Mouse (Mus musculus) neural tube, embryonic 11.5 days (tissue): ENCODE data around the gene Setdb2. TPM values are rescaled to one million over a fixed set of nuclear protein-coding genes. Genes with fewer than 3 reads are reported as not detected.
"Not testable (repeated sequence)": the region's sequence is repeated elsewhere in the genome, so short reads cannot be mapped to it uniquely, and the experiment has no call there.

ENCODE experiments used
- ATAC-seq: fragments of 200-750 bp; cut with Nextera tagmentation; 2 replicates; pipeline ENCODE4 v1.8.0; 2017; ENCODE audit warnings: moderate number of reproducible peaks, mild to moderate bottlenecking, moderate TSS enrichment, moderate library complexity; ENCODE audit not compliant: insufficient read depth, low FRiP score, low TSS enrichment
- DNase-seq: peaks from one replicate; pipeline ENCODE4 v3.0.0-alpha.2; 2015; ENCODE audit warnings: low spot score
- H3K27ac ChIP-seq: fragments of 300-500 bp; sonication (generic); 2 replicates; pipeline ENCODE4 v1.5.1; 2014; ENCODE audit warnings: low read depth, mild to moderate bottlenecking, low read length
- H3K27me3 ChIP-seq: fragments of 300-500 bp; sonication (generic); 2 replicates; pipeline ENCODE4 v1.6.1; 2014; ENCODE audit warnings: mild to moderate bottlenecking, low read length, mixed read lengths; ENCODE audit not compliant: control insufficient read depth, insufficient read depth
- H3K36me3 ChIP-seq: fragments of 300-500 bp; sonication (generic); 2 replicates; pipeline ENCODE4 v1.6.1; 2014; ENCODE audit warnings: mild to moderate bottlenecking, low read length, moderate library complexity, mixed read lengths; ENCODE audit not compliant: control insufficient read depth, insufficient read depth
- H3K4me1 ChIP-seq: fragments of 300-500 bp; sonication (generic); 2 replicates; pipeline ENCODE4 v1.6.1; 2014; ENCODE audit warnings: low read length, mixed read lengths; ENCODE audit not compliant: control insufficient read depth, insufficient read depth
- H3K4me2 ChIP-seq: fragments of 300-500 bp; sonication (generic); 2 replicates; pipeline ENCODE4 v1.6.1; 2014; ENCODE audit warnings: low read depth, mild to moderate bottlenecking, moderate library complexity
- H3K4me3 ChIP-seq: fragments of 300-500 bp; sonication (generic); 2 replicates; pipeline ENCODE4 v1.5.1; 2014; ENCODE audit warnings: low read depth, low read length
- H3K9ac ChIP-seq: fragments of 300-500 bp; sonication (generic); 2 replicates; pipeline ENCODE4 v1.6.1; 2014; ENCODE audit warnings: mild to moderate bottlenecking, low read length
- H3K9me3 ChIP-seq: fragments of 300-500 bp; sonication (generic); 2 replicates; pipeline ENCODE4 v1.6.1; 2016; ENCODE audit warnings: low read length; ENCODE audit not compliant: control insufficient read depth
- WGBS: fragments of 180-500 bp; shearing (Covaris S2); extraction: QIAGEN DNeasy Blood & Tissue Kit; methylation state at CpG from one replicate; pipeline ENCODE4 v1.1.7; 2014; 5-methylcytosine and 5-hydroxymethylcytosine counted together
- polyA plus RNA-seq: library from polyadenylated mRNA; unstranded; fragments of >200 nt; fragmentation: Nextera tagmentation; extraction: Ambion mirVana; gene quantifications from 2 replicates; pipeline ENCODE4 v1.2.1, GENCODE M21; 2014

Gene Setdb2
- polyA plus RNA-seq, 1 experiment from 2014 or later = 12.9 TPM

DNA sequence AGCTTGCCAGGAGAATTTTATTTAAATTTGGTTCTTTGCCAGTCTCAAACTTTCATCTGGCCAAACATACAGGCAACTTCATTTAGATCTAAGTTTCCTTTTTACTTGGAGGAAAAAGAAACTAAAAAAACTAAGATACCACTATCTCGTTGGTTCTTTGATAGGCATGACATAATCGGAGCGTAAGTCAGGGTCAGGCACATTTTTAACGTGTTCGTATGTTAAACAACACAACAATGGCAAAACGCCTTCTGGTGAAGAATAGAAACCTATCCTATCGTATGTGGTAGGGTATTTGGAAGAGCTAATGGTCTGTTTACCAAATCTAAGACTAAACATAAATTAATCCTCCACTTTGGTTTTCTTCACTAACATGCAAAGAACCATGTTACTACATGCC, 645 bp downstream of the Setdb2 start:
- no peaks in the 10 kb centered on the region for H3K36me3 ChIP-seq
- peak overlapping the region; percentile 54 for H3K4me2 ChIP-seq
- DNase-seq (no peak), ATAC-seq (no peak)
- peaks cover 2% of the 10 kb centered on the region; the same call in 1 of the 2 replicates for H3K4me1 ChIP-seq
- H3K27ac ChIP-seq = no peak overlapping the region
- H3K27me3 ChIP-seq = no peaks in the 10 kb centered on the region
- peak overlapping the region; percentile 65 for H3K4me3 ChIP-seq
- no peaks in the 10 kb centered on the region for H3K9me3 ChIP-seq
- H3K9ac ChIP-seq = peak overlapping the region; percentile 70
- 23% methylated on average over 7 of the region's 7 CpGs for WGBS

DNA sequence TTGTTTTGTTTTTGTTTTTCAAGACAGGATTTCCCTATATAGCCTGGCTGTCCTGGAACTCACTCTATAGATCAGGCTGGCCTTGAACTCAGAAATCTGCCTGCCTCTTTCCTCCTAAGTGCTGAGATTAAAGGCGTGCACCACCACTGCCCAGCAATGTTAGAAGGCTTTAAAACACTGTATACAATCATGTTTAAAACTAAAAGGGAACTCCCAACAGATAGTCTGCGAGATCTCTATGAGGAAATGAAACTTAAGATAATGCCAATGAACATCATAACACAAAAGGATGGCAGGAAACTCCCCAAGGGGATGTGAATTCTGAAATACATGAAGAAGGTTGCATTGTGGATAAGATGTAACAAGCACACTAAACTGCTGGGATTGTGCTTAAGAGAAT, 2.2 kb downstream of the Setdb2 start:
- H3K4me1 ChIP-seq = peaks cover 2% of the 10 kb centered on the region; the same call in 1 of the 2 replicates
- ATAC-seq (no peak), DNase-seq (no peak)
- H3K36me3 ChIP-seq = no peaks in the 10 kb centered on the region
- H3K9ac ChIP-seq = no peak overlapping the region
- no peak overlapping the region for H3K4me2 ChIP-seq
- no peak overlapping the region for H3K27ac ChIP-seq
- no peak overlapping the region for H3K4me3 ChIP-seq
- H3K9me3 ChIP-seq = no peaks in the 10 kb centered on the region
- WGBS = 90% methylated on average over 2 of the region's 2 CpGs
- no peaks in the 10 kb centered on the region for H3K27me3 ChIP-seq

DNA sequence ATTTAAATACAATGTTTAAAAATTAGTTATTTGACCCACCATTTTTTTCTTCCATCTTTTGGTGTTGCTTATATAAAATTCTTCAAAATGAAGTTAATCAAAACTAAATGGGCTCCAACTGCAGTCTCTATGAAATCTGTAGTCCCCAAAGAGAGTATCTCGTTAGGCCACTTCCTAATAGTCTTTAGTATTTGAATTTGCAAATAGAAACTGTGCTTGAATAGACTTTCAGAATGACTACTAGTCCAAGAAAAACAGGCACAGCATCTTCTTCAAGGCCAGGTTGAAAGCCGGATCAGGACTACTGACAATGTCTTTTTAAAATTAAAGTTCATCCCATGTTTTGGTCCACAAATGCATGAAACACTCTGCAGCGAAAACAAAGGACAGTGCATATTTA, 3.3 kb downstream of the Setdb2 start:
- Histone ChIP-seq H3K36me3 (no peaks in the 10 kb centered on the region), H3K4me3 (no peak overlapping the region), H3K4me1 (peaks cover 2% of the 10 kb centered on the region; the same call in 1 of the 2 replicates), H3K27ac (no peak overlapping the region), H3K9ac (no peak overlapping the region), H3K4me2 (no peak overlapping the region), H3K9me3 (no peaks in the 10 kb centered on the region), H3K27me3 (no peaks in the 10 kb centered on the region)
- DNase-seq (no peak), ATAC-seq (no peak)
- 89% methylated on average over 3 of the region's 3 CpGs for WGBS

DNA sequence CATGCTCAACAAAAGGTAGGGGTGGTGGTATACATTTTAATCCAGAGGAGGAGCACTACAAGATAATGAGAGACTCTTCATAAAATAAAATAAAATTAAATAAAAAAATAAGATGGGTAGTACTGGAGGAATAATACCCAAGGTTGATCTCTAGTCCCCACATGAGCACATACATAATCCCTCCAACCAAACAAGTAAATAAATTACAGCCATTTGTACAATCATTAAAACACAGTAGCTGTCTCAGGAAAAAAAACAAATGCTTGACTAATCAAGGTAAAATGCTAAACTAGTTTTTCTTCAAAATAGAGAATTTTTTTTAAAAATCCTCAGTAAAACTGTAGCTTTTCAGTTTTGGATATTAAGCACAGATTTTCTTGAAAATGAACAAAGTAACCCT, 5.5 kb downstream of the Setdb2 start:
- Histone ChIP-seq H3K4me3 (no peak overlapping the region), H3K9me3 (no peaks in the 10 kb centered on the region), H3K27ac (no peak overlapping the region), H3K4me1 (peaks cover 2% of the 10 kb centered on the region; the same call in 1 of the 2 replicates), H3K27me3 (no peaks in the 10 kb centered on the region), H3K9ac (no peak overlapping the region), H3K36me3 (no peaks in the 10 kb centered on the region), H3K4me2 (no peak overlapping the region)
- DNase-seq = no peak
- ATAC-seq = no peak

DNA sequence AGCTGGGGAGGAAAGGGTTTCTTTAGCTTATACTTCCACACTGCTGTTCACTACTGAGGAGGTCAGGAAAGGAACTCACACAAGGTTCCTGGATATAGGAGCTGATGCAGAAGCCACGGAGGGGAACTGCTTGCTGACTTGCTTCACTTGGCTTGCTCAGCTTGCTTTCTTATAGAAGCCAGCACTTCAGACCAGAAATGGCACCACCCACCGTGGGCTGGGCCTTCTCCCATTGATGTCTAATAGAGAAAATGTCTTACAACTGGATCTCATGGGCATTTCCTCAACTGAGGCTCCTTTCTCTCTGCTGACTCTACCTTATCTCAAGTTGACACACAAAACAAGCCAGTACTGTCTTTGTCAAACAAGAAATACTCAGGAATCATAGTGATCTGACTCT, 6.8 kb downstream of the Setdb2 start:
- no peaks in the 10 kb centered on the region for H3K36me3 ChIP-seq
- no peak overlapping the region for H3K4me2 ChIP-seq
- 75% methylated on average over 2 of the region's 2 CpGs for WGBS
- no peaks in the 10 kb centered on the region for H3K9me3 ChIP-seq
- ATAC-seq (no peak), DNase-seq (no peak)
- no peak overlapping the region for H3K9ac ChIP-seq
- no peak overlapping the region for H3K27ac ChIP-seq
- no peaks in the 10 kb centered on the region for H3K4me1 ChIP-seq
- H3K27me3 ChIP-seq = no peaks in the 10 kb centered on the region
- H3K4me3 ChIP-seq = no peak overlapping the region

DNA sequence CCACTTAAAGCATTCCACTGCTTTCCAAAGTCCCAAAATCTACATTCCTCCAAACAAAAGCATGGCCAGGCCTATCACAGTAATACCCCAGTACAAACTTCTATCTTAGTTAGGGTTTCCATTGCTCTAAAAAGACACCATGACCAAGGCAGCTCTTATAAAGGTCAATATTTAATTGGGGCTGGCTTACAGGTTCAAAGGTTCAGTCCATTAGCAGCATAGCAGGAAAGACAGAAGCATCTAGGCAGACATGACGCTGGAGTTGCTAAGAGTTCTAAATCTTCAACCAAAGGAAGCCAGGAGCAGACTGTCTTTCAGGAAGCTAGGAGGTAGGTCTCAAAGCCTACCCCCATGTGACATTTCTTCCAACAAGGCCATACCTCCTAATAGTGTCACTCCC, 10.1 kb downstream of the Setdb2 start:
- no peak overlapping the region for H3K4me2 ChIP-seq
- no peaks in the 10 kb centered on the region for H3K36me3 ChIP-seq
- H3K9ac ChIP-seq = no peak overlapping the region
- H3K9me3 ChIP-seq = no peaks in the 10 kb centered on the region
- H3K4me3 ChIP-seq = no peak overlapping the region
- no peaks in the 10 kb centered on the region for H3K27me3 ChIP-seq
- WGBS = 88% methylated on average over 1 of the region's 1 CpGs
- ATAC-seq = no peak
- no peak for DNase-seq
- no peaks in the 10 kb centered on the region for H3K4me1 ChIP-seq
- H3K27ac ChIP-seq = no peak overlapping the region

DNA sequence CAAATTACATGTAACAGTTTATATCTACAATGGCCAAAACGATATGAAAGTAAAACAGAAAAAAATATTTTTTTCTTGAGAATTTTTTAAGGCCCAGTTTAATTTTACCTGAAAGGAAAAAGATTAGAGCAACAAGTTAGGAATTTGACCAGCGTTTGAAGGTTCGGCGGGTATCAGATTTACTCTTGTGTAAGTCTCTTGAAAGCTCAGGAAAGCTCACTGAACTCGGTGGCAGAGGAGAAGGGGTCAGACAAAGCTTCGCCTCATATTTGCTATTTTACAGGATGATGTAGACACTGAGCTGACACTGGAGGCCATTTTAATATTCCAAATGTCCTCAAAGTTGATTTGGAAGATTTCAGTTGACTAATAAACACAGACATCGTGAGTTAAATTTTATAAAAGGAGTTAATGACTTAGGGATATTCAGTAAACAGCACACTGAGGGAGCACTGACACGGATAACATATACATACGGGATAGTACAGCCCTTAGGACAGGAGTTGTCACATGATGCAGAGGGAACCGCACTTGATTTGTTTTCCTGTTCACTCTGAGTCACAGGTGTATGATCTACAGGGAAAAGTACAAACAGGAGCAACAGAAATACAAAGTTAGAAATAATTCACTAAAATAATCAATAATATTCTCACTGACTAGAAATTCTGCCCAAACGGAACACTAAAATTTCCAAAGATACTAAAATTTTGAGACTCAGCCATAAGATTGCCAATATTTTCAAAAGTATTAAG, 17.6 kb downstream of the Setdb2 start:
- Histone ChIP-seq H3K4me2 (no peak overlapping the region), H3K36me3 (no peaks in the 10 kb centered on the region), H3K4me3 (no peak overlapping the region), H3K27ac (no peak overlapping the region), H3K9me3 (no peaks in the 10 kb centered on the region), H3K4me1 (no peaks in the 10 kb centered on the region), H3K27me3 (no peaks in the 10 kb centered on the region), H3K9ac (no peak overlapping the region)
- ATAC-seq = no peak
- WGBS = 92% methylated on average over 11 of the region's 11 CpGs
- DNase-seq = no peak

DNA sequence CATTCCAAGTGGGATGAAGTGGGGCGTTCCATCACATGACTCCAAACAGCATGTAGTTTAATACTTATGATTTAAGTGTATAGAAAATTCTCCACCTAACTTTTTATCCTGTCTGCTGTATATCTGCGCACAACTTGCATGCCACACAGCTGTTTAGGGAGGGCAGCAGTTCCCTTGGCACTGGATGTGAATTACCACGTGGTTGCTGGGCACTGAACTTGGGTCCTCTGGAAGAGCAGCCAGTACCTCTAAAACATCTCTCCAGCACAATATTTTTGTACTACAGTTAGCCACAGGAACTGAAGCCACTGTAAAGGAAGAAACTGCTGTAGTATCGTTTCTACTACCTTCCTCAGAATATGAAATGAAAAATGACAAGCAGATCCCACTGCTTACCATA, 22.5 kb downstream of the Setdb2 start:
- H3K4me3 ChIP-seq = no peak overlapping the region
- DNase-seq (no peak), ATAC-seq (no peak)
- 90% methylated on average over 4 of the region's 4 CpGs for WGBS
- no peaks in the 10 kb centered on the region for H3K9me3 ChIP-seq
- H3K4me1 ChIP-seq = no peaks in the 10 kb centered on the region
- no peak overlapping the region for H3K27ac ChIP-seq
- H3K36me3 ChIP-seq = no peaks in the 10 kb centered on the region
- no peak overlapping the region for H3K4me2 ChIP-seq
- no peak overlapping the region for H3K9ac ChIP-seq
- H3K27me3 ChIP-seq = no peaks in the 10 kb centered on the region

DNA sequence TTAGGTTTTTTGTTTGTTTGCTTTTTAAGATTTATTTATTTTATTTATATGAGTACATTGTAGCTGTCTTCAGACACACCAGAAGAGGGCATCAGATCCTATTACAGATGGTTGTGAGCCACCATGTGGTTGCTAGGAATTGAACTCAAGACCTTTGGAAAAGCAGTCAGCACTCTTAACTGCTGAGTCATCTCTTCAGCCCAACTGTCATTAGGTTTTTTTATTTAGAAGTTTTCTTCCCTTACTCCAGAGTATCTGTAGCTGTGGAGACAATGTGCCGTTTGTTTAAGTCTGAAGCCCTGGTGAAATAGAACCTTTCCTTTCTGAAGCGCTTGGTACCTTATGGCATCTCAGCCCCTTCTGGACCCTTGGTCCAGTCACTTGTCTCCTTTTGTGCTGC, 25.7 kb downstream of the Setdb2 start:
- H3K9me3 ChIP-seq, H3K27ac ChIP-seq, DNase-seq, H3K4me2 ChIP-seq, H3K4me1 ChIP-seq, ATAC-seq, H3K9ac ChIP-seq, H3K27me3 ChIP-seq, H3K36me3 ChIP-seq, H3K4me3 ChIP-seq: not testable (repeated sequence)
- whole genome bisulfite sequencing = 98% methylated on average over 2 of the region's 2 CpGs
